Mouse (Mus musculus) embryonic facial prominence, embryonic 15.5 days (tissue): ENCODE data around the gene Zfp574. TPM values are rescaled to one million over a fixed set of nuclear protein-coding genes. Genes with fewer than 3 reads are reported as not detected.

ENCODE experiments used
- ATAC-seq: fragments of 200-750 bp; cut with Nextera tagmentation; 2 replicates; pipeline ENCODE4 v1.8.0; 2017; ENCODE audit warnings: low read depth, moderate TSS enrichment; ENCODE audit not compliant: insufficient number of reproducible peaks, low FRiP score, low TSS enrichment
- H3K27ac ChIP-seq: fragments of 300-500 bp; sonication (generic); replicated peaks from 2 replicates; pipeline ENCODE4 v1.5.1; 2015; ENCODE audit warnings: mild to moderate bottlenecking, inconsistent platforms
- H3K27me3 ChIP-seq: fragments of 300-500 bp; sonication (generic); 2 replicates; pipeline ENCODE4 v1.6.1; 2015; ENCODE audit warnings: inconsistent platforms
- H3K36me3 ChIP-seq: fragments of 300-500 bp; sonication (generic); 2 replicates; pipeline ENCODE4 v1.6.1; 2015; ENCODE audit warnings: mild to moderate bottlenecking, inconsistent platforms
- H3K4me1 ChIP-seq: fragments of 300-500 bp; sonication (generic); 2 replicates; pipeline ENCODE4 v1.6.1; 2015; ENCODE audit warnings: inconsistent platforms
- H3K4me2 ChIP-seq: fragments of 300-500 bp; sonication (generic); replicated peaks from 2 replicates; pipeline ENCODE4 v1.6.1; 2015; ENCODE audit warnings: mild to moderate bottlenecking, inconsistent platforms
- H3K4me3 ChIP-seq: fragments of 300-500 bp; sonication (generic); replicated peaks from 2 replicates; pipeline ENCODE4 v1.5.1; 2015; ENCODE audit warnings: mild to moderate bottlenecking, inconsistent platforms
- H3K9ac ChIP-seq: fragments of 300-500 bp; sonication (generic); 2 replicates; pipeline ENCODE4 v1.6.1; 2015; ENCODE audit warnings: inconsistent platforms
- H3K9me3 ChIP-seq: fragments of 300-500 bp; sonication (generic); replicated peaks from 2 replicates; pipeline ENCODE4 v1.6.1; 2016; ENCODE audit warnings: inconsistent platforms
- WGBS: fragments of 180-500 bp; shearing (Covaris S2); methylation state at CpG from one replicate; pipeline ENCODE4 v1.1.7; 2015; 5-methylcytosine and 5-hydroxymethylcytosine counted together
- polyA plus RNA-seq: library from polyadenylated mRNA; unstranded; fragments of >200 nt; fragmentation: Nextera tagmentation; extraction: Ambion mirVana; gene quantifications from 2 replicates; pipeline ENCODE4 v1.2.1, GENCODE M21; 2015

The Zfp574 gene
- polyA plus RNA-seq, 1 experiment from 2014 or later = 35.8 TPM

DNA sequence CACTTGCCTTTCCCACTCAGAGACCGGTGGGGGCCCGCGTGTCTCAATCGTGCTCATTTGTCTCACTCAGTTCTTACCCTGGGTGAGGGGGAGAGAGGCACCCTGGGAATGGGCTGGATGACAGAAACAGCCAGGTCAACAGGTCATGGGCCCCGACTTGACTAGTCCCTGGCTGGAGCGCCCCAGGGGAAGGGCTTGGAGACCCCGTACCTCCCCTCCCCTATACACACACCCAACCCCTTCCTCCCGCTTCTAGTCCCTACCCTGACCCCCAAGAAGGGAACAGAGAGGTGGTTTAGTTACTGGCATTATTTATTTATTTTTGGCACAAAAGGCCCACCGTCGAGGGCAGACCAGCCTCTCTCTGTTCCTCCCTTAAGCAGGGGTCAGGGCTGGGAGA is 16.2 kb downstream of the Zfp574 start:
- no peak overlapping the region for H3K27ac ChIP-seq
- H3K27me3 ChIP-seq = no peaks in the 10 kb centered on the region
- 0 out of 2 replicates have a peak, but pooled peaks cover 8% of the 10 kb centered on the region for H3K4me1 ChIP-seq
- WGBS = 22% methylated on average over 10 of the region's 10 CpGs
- no peak overlapping the region for H3K4me2 ChIP-seq
- H3K4me3 ChIP-seq = no peak overlapping the region
- H3K36me3 ChIP-seq = peaks cover 20% of the 10 kb centered on the region
- no peak overlapping the region for H3K9ac ChIP-seq
- ATAC-seq = peak; percentile 44; the same call in 1 of the 2 replicates
- H3K9me3 ChIP-seq = no peaks in the 10 kb centered on the region

DNA sequence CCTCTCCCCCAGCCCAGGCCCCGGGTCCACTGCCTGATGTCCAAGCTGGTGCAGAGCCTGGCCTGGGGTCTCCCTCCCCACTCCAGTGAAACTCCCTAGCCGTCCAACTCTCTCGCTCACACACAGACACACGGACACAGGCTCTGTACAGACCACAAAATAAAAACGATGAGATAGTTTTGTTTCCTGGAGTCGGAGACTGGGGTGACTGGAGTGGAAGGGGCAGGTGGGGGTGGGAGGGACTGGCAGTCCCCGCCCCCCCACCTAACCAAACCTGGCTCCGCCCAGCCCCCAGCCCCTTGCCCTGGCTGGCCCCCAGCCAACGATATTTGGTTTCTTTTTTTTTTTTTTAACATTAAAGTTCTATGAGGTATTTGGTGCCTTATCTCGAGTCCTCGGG is 16.6 kb downstream of the Zfp574 start:
- 27% methylated on average over 11 of the region's 11 CpGs for WGBS
- no peak overlapping the region for H3K4me3 ChIP-seq
- 0 out of 2 replicates have a peak, but pooled peaks cover 8% of the 10 kb centered on the region for H3K4me1 ChIP-seq
- no peak overlapping the region for H3K9ac ChIP-seq
- H3K27ac ChIP-seq = no peak overlapping the region
- no peak overlapping the region for H3K4me2 ChIP-seq
- H3K9me3 ChIP-seq = no peaks in the 10 kb centered on the region
- ATAC-seq = no peak
- no peaks in the 10 kb centered on the region for H3K27me3 ChIP-seq
- peaks cover 15% of the 10 kb centered on the region; the same call in 1 of the 2 replicates for H3K36me3 ChIP-seq

DNA sequence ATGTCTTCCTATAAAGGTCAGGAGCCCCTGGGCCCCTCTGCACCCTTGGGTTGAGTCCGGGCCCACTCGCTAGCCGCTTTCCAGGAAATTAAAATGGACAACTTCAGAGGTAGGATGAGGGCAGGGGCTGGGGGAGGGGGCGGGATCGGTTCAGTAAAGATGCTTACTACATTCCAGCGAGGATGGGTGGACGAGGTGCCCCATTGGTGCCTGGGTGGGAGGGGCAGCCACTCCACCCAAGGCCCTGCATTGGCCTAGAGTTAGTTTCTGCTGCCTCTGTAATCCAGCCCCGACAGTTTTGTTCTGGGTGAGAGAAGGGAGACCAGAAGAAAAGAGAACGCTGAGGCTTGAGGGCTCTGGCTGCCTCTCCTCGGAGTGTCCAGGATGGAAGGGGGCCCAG is 17.5 kb downstream of the Zfp574 start:
- no peak overlapping the region for H3K4me2 ChIP-seq
- no peak overlapping the region for H3K27ac ChIP-seq
- no peak for ATAC-seq
- WGBS = 23% methylated on average over 10 of the region's 10 CpGs
- H3K4me1 ChIP-seq = 0 out of 2 replicates have a peak, but pooled peaks cover 8% of the 10 kb centered on the region
- H3K9ac ChIP-seq = no peak overlapping the region
- H3K4me3 ChIP-seq = no peak overlapping the region
- no peaks in the 10 kb centered on the region for H3K9me3 ChIP-seq
- H3K36me3 ChIP-seq = 0 out of 2 replicates have a peak, but pooled peaks cover 7% of the 10 kb centered on the region
- H3K27me3 ChIP-seq = no peaks in the 10 kb centered on the region

DNA sequence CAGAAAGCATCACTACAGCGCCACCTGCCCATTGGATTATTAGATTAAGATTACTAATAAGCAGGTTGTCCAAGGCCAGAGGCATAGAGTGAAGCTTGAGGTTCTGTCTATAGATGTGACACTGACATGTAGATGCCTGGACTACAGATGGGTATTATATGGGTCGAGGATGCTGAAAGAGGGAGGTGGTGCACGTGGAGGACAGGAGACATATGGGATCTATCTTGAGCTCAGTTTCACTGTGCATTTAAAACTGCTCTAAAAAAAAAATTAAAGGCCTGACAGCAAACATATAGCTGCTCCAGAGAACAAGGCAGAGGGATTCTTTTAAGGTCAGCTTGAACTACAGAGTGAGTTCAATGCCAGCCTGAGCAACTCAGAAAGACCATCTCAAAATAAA is 25.8 kb downstream of the Zfp574 start:
- 59% methylated on average over 3 of the region's 3 CpGs for WGBS
- Histone ChIP-seq H3K4me2 (no peak overlapping the region), H3K4me3 (no peak overlapping the region), H3K9me3 (no peaks in the 10 kb centered on the region), H3K27ac (no peak overlapping the region), H3K9ac (no peak overlapping the region), H3K4me1 (no peaks in the 10 kb centered on the region), H3K36me3 (no peaks in the 10 kb centered on the region), H3K27me3 (no peaks in the 10 kb centered on the region)
- no peak for ATAC-seq

DNA sequence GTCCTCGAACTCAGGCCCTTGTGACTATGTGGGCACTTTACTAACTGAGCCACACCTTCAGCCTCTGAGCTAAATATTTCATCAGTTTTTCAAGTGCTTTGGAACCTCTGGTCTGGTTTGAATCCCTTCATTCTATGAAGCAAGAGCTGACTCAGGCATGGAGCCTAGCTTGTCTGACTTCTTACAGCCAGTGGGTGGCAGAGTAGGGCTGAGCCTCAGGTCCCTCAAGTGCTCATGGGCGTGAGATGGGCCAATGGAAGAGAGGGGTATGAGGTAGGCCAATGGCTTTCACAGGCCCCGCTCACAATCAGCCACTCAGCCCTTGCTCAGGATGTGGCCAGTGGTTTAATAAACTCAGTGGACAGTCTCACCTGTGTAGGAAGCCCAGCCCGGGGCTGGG is 27.2 kb downstream of the Zfp574 start:
- Histone ChIP-seq H3K9me3 (no peaks in the 10 kb centered on the region), H3K4me1 (no peaks in the 10 kb centered on the region)
- 42% methylated on average over 4 of the region's 4 CpGs for WGBS

DNA sequence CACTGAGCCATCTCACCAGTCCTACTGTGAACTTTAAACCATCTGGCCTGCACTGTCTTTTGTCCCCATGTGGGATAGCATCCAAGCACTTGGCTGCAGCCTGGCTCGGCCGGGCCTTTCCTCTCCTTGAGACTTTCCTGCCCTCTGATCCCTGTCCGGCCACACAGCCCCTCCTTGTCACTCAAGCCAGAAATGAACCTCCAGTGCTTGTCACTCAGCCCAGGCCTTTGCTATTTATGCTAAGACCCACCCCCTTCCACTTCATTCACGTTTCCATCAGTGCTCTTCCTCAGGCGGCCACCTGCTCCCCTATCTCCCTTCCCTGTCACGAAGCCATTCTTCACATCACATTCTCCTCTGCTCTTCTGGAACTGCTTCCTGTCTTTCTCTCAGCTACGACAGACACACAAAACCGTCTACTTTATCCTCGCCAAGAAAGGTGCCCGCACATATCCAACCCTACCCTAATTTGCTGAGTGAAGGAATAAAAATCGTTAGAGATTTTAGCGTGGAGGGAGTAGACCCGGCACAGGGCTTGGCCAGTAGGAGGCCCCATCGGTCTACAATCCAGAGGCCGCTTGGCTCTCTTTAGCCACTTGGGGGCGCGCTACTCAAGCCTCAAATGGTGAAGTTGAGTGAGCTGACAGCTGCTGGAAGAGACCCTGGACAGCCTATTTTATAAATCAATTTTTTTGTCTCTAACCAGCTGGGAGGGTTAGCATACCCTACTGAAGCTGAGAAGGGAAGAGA is 33.2 kb downstream of the Zfp574 start:
- ATAC-seq = no peak
- no peak overlapping the region for H3K27ac ChIP-seq
- no peak overlapping the region for H3K4me3 ChIP-seq
- H3K27me3 ChIP-seq = no peaks in the 10 kb centered on the region
- no peak overlapping the region for H3K4me2 ChIP-seq
- 23% methylated on average over 17 of the region's 17 CpGs for WGBS
- no peak overlapping the region for H3K9ac ChIP-seq
- H3K9me3 ChIP-seq = no peaks in the 10 kb centered on the region
- no peaks in the 10 kb centered on the region for H3K4me1 ChIP-seq
- no peaks in the 10 kb centered on the region for H3K36me3 ChIP-seq

More for the DNA sequence above, 27.2 kb downstream of the Zfp574 start:
- no peak for ATAC-seq
- no peak overlapping the region for H3K4me3 ChIP-seq
- no peaks in the 10 kb centered on the region for H3K36me3 ChIP-seq
- H3K9ac ChIP-seq = no peak overlapping the region
- H3K4me2 ChIP-seq = no peak overlapping the region
- no peak overlapping the region for H3K27ac ChIP-seq
- no peaks in the 10 kb centered on the region for H3K27me3 ChIP-seq

DNA sequence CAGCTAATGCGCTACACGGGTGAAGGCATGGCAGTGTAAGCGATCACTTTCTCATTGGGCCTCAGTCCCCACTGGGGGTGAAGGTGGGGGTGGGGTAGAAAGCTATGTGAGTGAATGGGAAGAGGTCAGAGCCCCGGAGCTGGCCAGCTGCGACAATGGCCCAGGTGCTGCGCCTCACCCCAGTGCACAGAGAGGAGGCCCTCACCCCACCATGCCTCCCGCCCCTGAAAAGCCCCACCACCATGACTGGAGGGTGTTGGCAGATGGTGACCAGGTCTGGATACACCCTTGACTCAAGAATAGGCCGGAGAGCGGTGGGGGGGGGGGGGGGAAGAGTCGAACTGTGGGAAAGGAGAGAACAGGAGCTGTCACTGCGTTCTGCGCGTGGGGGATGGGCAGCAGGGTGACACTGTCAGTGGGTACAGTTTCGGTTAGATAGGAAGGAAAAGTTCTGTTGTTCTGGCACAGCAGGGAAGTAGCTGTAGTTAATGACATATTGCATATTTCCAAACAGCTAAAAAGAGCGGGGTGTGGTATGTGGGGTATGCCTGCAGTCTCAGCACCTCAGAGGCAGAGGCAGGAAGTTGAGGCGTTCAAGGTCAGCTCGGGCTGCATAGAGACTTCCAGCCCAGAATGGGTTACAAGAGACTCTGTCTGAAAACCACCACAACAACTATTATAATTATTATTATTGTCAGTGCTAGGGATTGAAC is 34.6 kb downstream of the Zfp574 start:
- no peak overlapping the region for H3K9ac ChIP-seq
- no peak overlapping the region for H3K4me2 ChIP-seq
- H3K27me3 ChIP-seq = no peaks in the 10 kb centered on the region
- no peak for ATAC-seq
- H3K36me3 ChIP-seq = no peaks in the 10 kb centered on the region
- no peaks in the 10 kb centered on the region for H3K9me3 ChIP-seq
- H3K4me3 ChIP-seq = no peak overlapping the region
- H3K27ac ChIP-seq = no peak overlapping the region
- no peaks in the 10 kb centered on the region for H3K4me1 ChIP-seq
- WGBS = 52% methylated on average over 16 of the region's 17 CpGs

DNA sequence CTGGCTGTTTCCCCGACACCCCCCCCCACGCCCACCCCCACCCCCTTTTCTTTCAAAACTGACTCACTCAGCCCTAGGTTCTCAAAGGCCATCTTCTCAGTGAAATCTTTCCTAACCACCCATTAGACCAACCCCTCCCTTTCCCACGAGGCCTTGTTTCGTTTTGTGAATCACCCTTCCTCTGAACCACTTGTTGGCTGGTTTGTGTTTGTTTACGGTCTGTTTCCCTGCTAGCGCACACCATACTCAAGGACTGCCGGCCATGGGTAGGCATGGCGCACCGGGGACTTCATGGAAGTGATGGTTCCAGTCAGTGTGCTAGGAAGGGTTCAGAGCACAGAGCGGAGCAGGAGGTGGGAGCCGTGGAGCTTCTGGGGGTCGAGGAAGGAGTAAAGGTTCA is 37.0 kb downstream of the Zfp574 start:
- Histone ChIP-seq H3K4me2 (no peak overlapping the region), H3K9ac (no peak overlapping the region), H3K36me3 (no peaks in the 10 kb centered on the region), H3K4me1 (no peaks in the 10 kb centered on the region), H3K27ac (no peak overlapping the region), H3K27me3 (no peaks in the 10 kb centered on the region), H3K4me3 (no peak overlapping the region), H3K9me3 (no peaks in the 10 kb centered on the region)
- no peak for ATAC-seq
- 76% methylated on average over 12 of the region's 12 CpGs for WGBS

DNA sequence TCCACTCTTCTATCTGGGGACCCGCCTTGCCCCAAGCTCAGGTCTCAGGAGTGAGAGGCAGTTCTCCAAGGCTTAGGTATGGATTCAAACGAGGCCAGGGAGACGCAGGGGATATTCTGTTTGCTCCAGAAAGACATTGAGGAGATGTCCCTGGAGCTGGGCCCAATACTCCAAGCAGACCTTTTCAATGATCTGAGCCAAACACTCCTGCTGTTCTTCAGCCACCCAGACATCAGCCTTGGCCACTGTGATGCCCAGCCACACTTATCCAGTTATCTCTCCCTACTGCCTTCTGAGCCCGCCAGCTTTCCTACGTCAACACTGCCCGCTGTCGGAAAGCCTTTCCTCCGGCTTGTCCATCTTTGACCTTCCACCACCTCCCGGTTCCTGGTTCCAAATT is 38.0 kb downstream of the Zfp574 start:
- Histone ChIP-seq H3K4me3 (no peak overlapping the region), H3K4me1 (no peaks in the 10 kb centered on the region), H3K36me3 (no peaks in the 10 kb centered on the region), H3K27ac (no peak overlapping the region), H3K9me3 (no peaks in the 10 kb centered on the region), H3K27me3 (no peaks in the 10 kb centered on the region), H3K9ac (no peak overlapping the region), H3K4me2 (no peak overlapping the region)
- WGBS = 89% methylated on average over 9 of the region's 9 CpGs
- no peak for ATAC-seq

DNA sequence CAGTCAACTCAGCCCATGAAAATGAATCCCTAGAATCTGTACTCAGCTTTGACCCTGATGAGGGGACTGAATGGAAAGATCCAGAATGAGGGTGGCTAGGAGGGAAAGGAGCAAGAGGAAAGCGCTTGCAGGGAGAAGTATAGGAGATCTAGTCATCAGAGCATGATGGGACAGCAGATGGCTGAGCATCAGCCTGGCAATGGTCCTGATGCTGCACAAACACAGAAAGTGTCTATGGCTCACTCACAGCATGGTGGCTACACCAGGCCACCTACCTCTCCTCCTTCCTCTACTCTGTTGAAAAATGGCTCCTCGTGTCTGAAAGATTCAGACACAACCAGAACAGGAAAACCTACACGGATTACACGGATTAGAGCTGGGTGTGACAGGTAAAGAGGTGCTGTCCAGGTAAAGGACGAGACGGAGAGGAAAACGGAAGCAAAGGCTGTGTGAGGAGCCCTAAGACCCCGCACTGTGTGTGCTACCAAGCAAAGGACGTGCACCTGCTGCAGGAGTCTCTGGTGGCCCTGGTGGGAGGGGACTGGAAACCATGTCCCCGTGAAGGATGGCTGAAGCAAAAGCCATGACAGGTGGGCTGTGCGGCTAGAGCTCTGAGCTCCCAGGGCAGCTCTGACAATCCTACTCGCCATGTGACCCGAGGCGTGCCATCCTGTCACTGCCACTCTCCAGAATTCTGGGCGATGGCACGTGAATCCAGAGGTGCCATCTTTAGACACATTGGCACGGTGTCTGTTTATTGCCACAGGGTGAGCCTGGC is 40.0 kb downstream of the Zfp574 start:
- peak; percentile 34; the same call in 1 of the 2 replicates for ATAC-seq
- Histone ChIP-seq H3K36me3 (no peaks in the 10 kb centered on the region), H3K27me3 (no peaks in the 10 kb centered on the region), H3K9ac (no peak overlapping the region), H3K9me3 (no peaks in the 10 kb centered on the region), H3K27ac (no peak overlapping the region), H3K4me2 (no peak overlapping the region), H3K4me3 (no peak overlapping the region), H3K4me1 (no peaks in the 10 kb centered on the region)
- WGBS = 80% methylated on average over 17 of the region's 17 CpGs

DNA sequence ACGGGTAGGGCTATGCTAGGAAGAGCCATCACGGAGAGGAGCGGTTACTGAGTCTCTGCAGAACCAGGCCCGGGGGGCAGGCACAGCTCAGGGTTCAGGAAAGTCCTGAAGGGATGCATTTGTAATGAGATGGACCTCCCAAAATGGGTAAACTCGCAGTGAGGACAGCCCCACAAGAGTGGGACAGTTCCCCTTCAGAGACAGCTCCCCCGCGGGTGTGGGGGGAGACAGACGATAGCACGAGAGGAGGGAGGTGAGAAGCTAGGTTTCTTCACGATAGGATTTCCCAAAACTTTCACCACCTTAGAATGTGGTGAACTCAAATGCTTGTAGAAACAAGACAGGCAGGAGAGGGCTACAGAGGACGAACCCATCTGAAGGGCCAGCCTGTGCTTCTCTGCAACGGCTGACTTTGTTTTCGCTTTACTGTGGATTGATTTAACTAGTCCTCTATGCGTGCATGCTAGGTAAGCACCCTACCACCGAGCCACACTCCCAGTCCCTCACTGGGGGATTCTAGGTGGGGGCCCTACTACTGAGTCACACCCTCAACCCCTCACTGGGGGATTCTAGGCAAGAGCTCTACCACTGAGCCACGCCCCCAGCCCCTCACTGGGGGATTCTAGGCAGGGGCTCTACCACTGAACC is 40.7 kb downstream of the Zfp574 start:
- ATAC-seq = no peak

More for the DNA sequence above, 40.7 kb downstream of the Zfp574 start:
- Histone ChIP-seq H3K36me3 (no peaks in the 10 kb centered on the region), H3K9me3 (no peaks in the 10 kb centered on the region), H3K4me3 (no peak overlapping the region), H3K9ac (no peak overlapping the region), H3K4me1 (no peaks in the 10 kb centered on the region), H3K4me2 (no peak overlapping the region), H3K27ac (no peak overlapping the region), H3K27me3 (no peaks in the 10 kb centered on the region)
- WGBS = 77% methylated on average over 16 of the region's 16 CpGs
